Mouse (Mus musculus) neural tube, embryonic 15.5 days (tissue): ENCODE data around the gene Htr2b. TPM values are rescaled to one million over a fixed set of nuclear protein-coding genes. Genes with fewer than 3 reads are reported as not detected.

Experiments
- ATAC-seq: fragments of 200-750 bp; cut with Nextera tagmentation; 2 replicates; pipeline ENCODE4 v1.8.0; 2017; ENCODE audit warnings: mild to moderate bottlenecking, moderate TSS enrichment, moderate library complexity; ENCODE audit not compliant: low FRiP score
- H3K27ac ChIP-seq: fragments of 300-500 bp; sonication (generic); replicated peaks from 2 replicates; pipeline ENCODE4 v1.5.1; 2015; ENCODE audit warnings: mild to moderate bottlenecking, inconsistent platforms
- H3K27me3 ChIP-seq: fragments of 300-500 bp; sonication (generic); replicated peaks from 2 replicates; pipeline ENCODE4 v1.6.1; 2015; ENCODE audit warnings: inconsistent platforms
- H3K36me3 ChIP-seq: fragments of 300-500 bp; sonication (generic); 2 replicates; pipeline ENCODE4 v1.6.1; 2015; ENCODE audit warnings: inconsistent platforms
- H3K4me1 ChIP-seq: fragments of 300-500 bp; sonication (generic); 2 replicates; pipeline ENCODE4 v1.6.1; 2015; ENCODE audit warnings: inconsistent platforms
- H3K4me2 ChIP-seq: fragments of 300-500 bp; sonication (generic); 2 replicates; pipeline ENCODE4 v1.6.1; 2015; ENCODE audit warnings: inconsistent platforms, mild to moderate bottlenecking, moderate library complexity
- H3K4me3 ChIP-seq: fragments of 300-500 bp; sonication (generic); replicated peaks from 2 replicates; pipeline ENCODE4 v1.5.1; 2015; ENCODE audit warnings: mild to moderate bottlenecking, inconsistent platforms
- H3K9ac ChIP-seq: fragments of 300-500 bp; sonication (generic); replicated peaks from 2 replicates; pipeline ENCODE4 v1.6.1; 2015; ENCODE audit warnings: mild to moderate bottlenecking, inconsistent platforms
- H3K9me3 ChIP-seq: fragments of 300-500 bp; sonication (generic); replicated peaks from 2 replicates; pipeline ENCODE4 v1.6.1; 2016; ENCODE audit warnings: inconsistent platforms
- WGBS: fragments of 180-500 bp; shearing (Covaris S2); methylation state at CpG from one replicate; pipeline ENCODE4 v1.1.7; 2015; ENCODE audit warnings: mixed read lengths; 5-methylcytosine and 5-hydroxymethylcytosine counted together
- polyA plus RNA-seq: library from polyadenylated mRNA; unstranded; fragments of >200 nt; fragmentation: Nextera tagmentation; extraction: Ambion mirVana; gene quantifications from 2 replicates; pipeline ENCODE4 v1.2.1, GENCODE M21; 2015

Gene Htr2b
- polyA plus RNA-seq, 1 experiment from 2014 or later: 0.12 TPM

- 0 out of 2 replicates have a peak, but pooled peaks cover 5% of the 10 kb centered on the region for H3K36me3 ChIP-seq
- no peak for ATAC-seq
- H3K4me2 ChIP-seq: no peak overlapping the region
- 82% methylated on average over 5 of the region's 5 CpGs for whole genome bisulfite sequencing
- no peak overlapping the region for H3K9ac ChIP-seq
- no peaks in the 10 kb centered on the region for H3K4me1 ChIP-seq
- no peak overlapping the region for H3K27ac ChIP-seq
- no peak overlapping the region for H3K4me3 ChIP-seq
- H3K27me3 ChIP-seq: no peaks in the 10 kb centered on the region
- H3K9me3 ChIP-seq: no peaks in the 10 kb centered on the region
Measured at GRCm38 (mm10) chr1:86147557-86147956, 35.8 kb upstream of the Htr2b start.

GRCm38 (mm10) chr1:86146293-86146692, 34.5 kb upstream of the Htr2b start:
- no peak overlapping the region for H3K4me2 ChIP-seq
- no peak for ATAC-seq
- H3K9me3 ChIP-seq: no peaks in the 10 kb centered on the region
- no peaks in the 10 kb centered on the region for H3K27me3 ChIP-seq
- no peak overlapping the region for H3K9ac ChIP-seq
- H3K36me3 ChIP-seq: peaks cover 11% of the 10 kb centered on the region; the same call in 1 of the 2 replicates
- no peak overlapping the region for H3K4me3 ChIP-seq
- WGBS: 75% methylated on average over 5 of the region's 5 CpGs
- H3K4me1 ChIP-seq: no peaks in the 10 kb centered on the region
- no peak overlapping the region for H3K27ac ChIP-seq

GRCm38 (mm10) chr1:86144001-86144944, 32.5 kb upstream of the Htr2b start:
- Histone ChIP-seq H3K36me3 (peaks cover 25% of the 10 kb centered on the region; the same call in 1 of the 2 replicates), H3K27me3 (no peaks in the 10 kb centered on the region), H3K9me3 (no peaks in the 10 kb centered on the region), H3K27ac (no peak overlapping the region), H3K9ac (no peak overlapping the region), H3K4me2 (no peak overlapping the region), H3K4me1 (no peaks in the 10 kb centered on the region), H3K4me3 (no peak overlapping the region)
- WGBS: 81% methylated on average over 21 of the region's 21 CpGs
- ATAC-seq: no peak

GRCm38 (mm10) chr1:86143165-86143564, 31.4 kb upstream of the Htr2b start:
- 84% methylated on average over 4 of the region's 4 CpGs for WGBS
- peaks cover 34% of the 10 kb centered on the region for H3K36me3 ChIP-seq
- no peak for ATAC-seq

GRCm38 (mm10) chr1:86141081-86141480, 29.3 kb upstream of the Htr2b start:
- Histone ChIP-seq H3K4me3 (no peak overlapping the region), H3K9me3 (no peaks in the 10 kb centered on the region), H3K27me3 (no peaks in the 10 kb centered on the region), H3K9ac (no peak overlapping the region), H3K27ac (no peak overlapping the region), H3K36me3 (peaks cover 52% of the 10 kb centered on the region), H3K4me1 (no peaks in the 10 kb centered on the region), H3K4me2 (no peak overlapping the region)
- 96% methylated on average over 3 of the region's 3 CpGs for WGBS
- no peak for ATAC-seq

More at GRCm38 (mm10) chr1:86143165-86143564, 31.4 kb upstream of the Htr2b start:
- Histone ChIP-seq H3K4me2 (no peak overlapping the region), H3K4me1 (no peaks in the 10 kb centered on the region), H3K27ac (no peak overlapping the region), H3K27me3 (no peaks in the 10 kb centered on the region), H3K9me3 (no peaks in the 10 kb centered on the region), H3K9ac (no peak overlapping the region), H3K4me3 (no peak overlapping the region)

GRCm38 (mm10) chr1:86135315-86135714, 23.5 kb upstream of the Htr2b start:
- no peak overlapping the region for H3K27ac ChIP-seq
- peaks cover 75% of the 10 kb centered on the region for H3K36me3 ChIP-seq
- no peaks in the 10 kb centered on the region for H3K9me3 ChIP-seq
- no peak overlapping the region for H3K4me3 ChIP-seq
- ATAC-seq: no peak
- no peak overlapping the region for H3K4me2 ChIP-seq
- no peaks in the 10 kb centered on the region for H3K4me1 ChIP-seq
- no peak overlapping the region for H3K9ac ChIP-seq
- H3K27me3 ChIP-seq: no peaks in the 10 kb centered on the region
- 88% methylated on average over 6 of the region's 6 CpGs for WGBS

GRCm38 (mm10) chr1:86133337-86133736, 21.6 kb upstream of the Htr2b start, which contains the start of gene Gm21972:
Gene Gm21972, plus strand, starts transcription at chr1:86133637.
- no peaks in the 10 kb centered on the region for H3K4me1 ChIP-seq
- no peak within 1 kb of the TSS for H3K4me2 ChIP-seq
- WGBS: 96% methylated on average over 4 of the region's 4 CpGs
- H3K27ac ChIP-seq: no peak within 1 kb of the TSS
- H3K36me3 ChIP-seq: peaks cover 80% of the 10 kb centered on the region
- H3K27me3 ChIP-seq: no peaks in the 10 kb centered on the region
- no peak within 1 kb of the TSS for H3K9ac ChIP-seq
- ATAC-seq: no peak
- no peak within 1 kb of the TSS for H3K4me3 ChIP-seq
- H3K9me3 ChIP-seq: no peaks in the 10 kb centered on the region

GRCm38 (mm10) chr1:86126036-86126435, 14.3 kb upstream of the Htr2b start:
- Histone ChIP-seq H3K27me3 (no peaks in the 10 kb centered on the region), H3K4me2 (no peak overlapping the region), H3K9ac (no peak overlapping the region), H3K4me1 (no peaks in the 10 kb centered on the region), H3K36me3 (peaks cover 65% of the 10 kb centered on the region), H3K27ac (no peak overlapping the region), H3K9me3 (no peaks in the 10 kb centered on the region), H3K4me3 (no peak overlapping the region)
- no peak for ATAC-seq
- 93% methylated on average over 2 of the region's 2 CpGs for whole genome bisulfite sequencing

GRCm38 (mm10) chr1:86119549-86119948, 7.8 kb upstream of the Htr2b start:
- Histone ChIP-seq H3K36me3 (peaks cover 49% of the 10 kb centered on the region), H3K27me3 (no peaks in the 10 kb centered on the region), H3K27ac (no peak overlapping the region), H3K4me2 (no peak overlapping the region), H3K4me1 (no peaks in the 10 kb centered on the region), H3K9ac (no peak overlapping the region), H3K4me3 (no peak overlapping the region), H3K9me3 (no peaks in the 10 kb centered on the region)
- WGBS: 90% methylated on average over 4 of the region's 4 CpGs
- no peak for ATAC-seq

GRCm38 (mm10) chr1:86114141-86114540, 2.4 kb upstream of the Htr2b start:
- no peak overlapping the region for H3K4me2 ChIP-seq
- H3K4me3 ChIP-seq: no peak overlapping the region
- 93% methylated on average over 3 of the region's 3 CpGs for WGBS
- H3K9me3 ChIP-seq: no peaks in the 10 kb centered on the region
- ATAC-seq: no peak
- H3K27ac ChIP-seq: no peak overlapping the region
- H3K27me3 ChIP-seq: no peaks in the 10 kb centered on the region
- no peaks in the 10 kb centered on the region for H3K4me1 ChIP-seq
- peaks cover 26% of the 10 kb centered on the region for H3K36me3 ChIP-seq
- no peak overlapping the region for H3K9ac ChIP-seq

- H3K4me1 ChIP-seq: no peaks in the 10 kb centered on the region
- WGBS: 100% methylated on average over 1 of the region's 1 CpGs
- no peak overlapping the region for H3K4me2 ChIP-seq
- no peak for ATAC-seq
- H3K9ac ChIP-seq: no peak overlapping the region
- no peaks in the 10 kb centered on the region for H3K9me3 ChIP-seq
- 0 out of 2 replicates have a peak, but pooled peaks cover 2% of the 10 kb centered on the region for H3K36me3 ChIP-seq
- no peak overlapping the region for H3K4me3 ChIP-seq
- no peaks in the 10 kb centered on the region for H3K27me3 ChIP-seq
- H3K27ac ChIP-seq: no peak overlapping the region
Measured at GRCm38 (mm10) chr1:86105054-86105453, 6.7 kb downstream of the Htr2b start.

- no peaks in the 10 kb centered on the region for H3K4me1 ChIP-seq
- H3K27me3 ChIP-seq: no peaks in the 10 kb centered on the region
- 88% methylated on average over 7 of the region's 7 CpGs for WGBS
- peaks cover 67% of the 10 kb centered on the region for H3K36me3 ChIP-seq
- no peak overlapping the region for H3K4me2 ChIP-seq
- ATAC-seq: no peak
- H3K9me3 ChIP-seq: no peaks in the 10 kb centered on the region
- no peak overlapping the region for H3K4me3 ChIP-seq
- H3K9ac ChIP-seq: no peak overlapping the region
- no peak overlapping the region for H3K27ac ChIP-seq
Measured at GRCm38 (mm10) chr1:86094413-86094812, 17.4 kb downstream of the Htr2b start.
